Comparison of ENCODE assay signal across 13 mouse cellular contexts in genomic region chr10:19086995-19087394, GRCm38 (mm10).
"Had no signal": no experiment of that assay in that cellular context is flagged by ENCODE, and none has a peak within 500 bp of the region (broad histone marks: within the 10 kb centered on the region; RNA-seq: fewer than 3 reads in every experiment).

No protein-coding gene starts in this region.

- H3K4me3 ChIP-seq: midbrain, embryonic 10.5 days; midbrain, embryonic 12.5 days; midbrain, embryonic 15.5 days; neural tube, embryonic 12.5 days had no signal

- H3K27ac ChIP-seq: liver, embryonic 14.5 days; midbrain, embryonic 10.5 days; midbrain, embryonic 12.5 days; midbrain, embryonic 15.5 days; neural tube, embryonic 12.5 days had no signal

- ATAC-seq: midbrain, embryonic 15.5 days had no signal

- H3K4me2 ChIP-seq: lung, embryonic 14.5 days; midbrain, embryonic 12.5 days; midbrain, embryonic 15.5 days; neural tube, embryonic 12.5 days had no signal

- H3K9me3 ChIP-seq: midbrain, embryonic 10.5 days; midbrain, embryonic 12.5 days; midbrain, embryonic 15.5 days; neural tube, embryonic 12.5 days had no signal

- H3K27me3 ChIP-seq: midbrain, embryonic 15.5 days; neural tube, embryonic 12.5 days had no signal

- H3K4me1 ChIP-seq: midbrain, embryonic 15.5 days; neural tube, embryonic 12.5 days had no signal

- H3K36me3 ChIP-seq: midbrain, embryonic 10.5 days; midbrain, embryonic 12.5 days; midbrain, embryonic 15.5 days; neural tube, embryonic 12.5 days had no signal

- H3K9ac ChIP-seq: liver, embryonic 14.5 days; lung, embryonic 14.5 days; midbrain, embryonic 12.5 days; midbrain, embryonic 15.5 days; neural tube, embryonic 12.5 days had no signal

- DNase-seq: lung, adult 18-20 months; lung, embryonic 14.5 days; lung, postnatal 10 days; lung, postnatal 4 days; right cerebral cortex, postnatal 14 days; spleen, adult 18-20 months; thymus, postnatal 14 days; thymus, postnatal 36 days had no signal
